Mouse (Mus musculus) gastrocnemius, adult 2 months (tissue): ENCODE results near the gene Msmb. TPM values are rescaled to one million over a fixed set of nuclear protein-coding genes. Genes with fewer than 3 reads are reported as not detected.

ENCODE experiments used
- DNase-seq: peaks from one replicate; pipeline ENCODE4 v3.0.0; 2022
- H3K27ac ChIP-seq: fragments of 200-600 bp; 2 replicates; pipeline ENCODE4 v1.8.1; 2022; ENCODE audit warnings: mild to moderate bottlenecking
- H3K4me3 ChIP-seq: fragments of 200-600 bp; 2 replicates; pipeline ENCODE4 v1.8.1; 2022; ENCODE audit warnings: mild to moderate bottlenecking, moderate library complexity
- CTCF ChIP-seq: fragments of 200-600 bp; IDR thresholded peaks from 2 replicates; pipeline ENCODE4 v1.8.1; 2022; ENCODE audit warnings: antibody characterized with exemption, mild to moderate bottlenecking, moderate library complexity
- intact Hi-C: fragments of 180-260 bp; cut with DNase I; formaldehyde crosslinking; loops from one replicate; pipeline ENCODE4 v1.15.1; 2025
- total RNA-seq, 2 experiments: library from RNA; stranded (reverse); gene quantifications; 2 replicates each; pipeline ENCODE4 v1.2.3; 2021

The Msmb gene
- total RNA-seq, 2 experiments from 2014 or later, result not detected

GRCm38 (mm10) chr14:32201791-32202451 lies 60.1 kb downstream of the Msmb start, which contains the start of the genes Timm23 and Parg:
Gene Timm23, minus strand, starts transcription at chr14:32201898.
Gene Parg, plus strand, starts transcription at chr14:32201949.
- peak within 1 kb of the TSS; percentile 95 for H3K4me3 ChIP-seq
- peak; percentile 93 for DNase-seq
- TF ChIP-seq CTCF, result no peak
- intact Hi-C loops, result no loop called here
- peak within 1 kb of the TSS; percentile 94 for H3K27ac ChIP-seq

Other genes with a start within 250 kb of the Msmb start
- gene Galnt15, start 113.0 kb upstream of the Msmb start, total RNA-seq, result 10 to 100 TPM in 1 of 2 experiments, 1 to 10 TPM in 1; 3.8 to 10.4 TPM
- 10 to 100 TPM; 17.4 to 29.0 TPM for gene Oxnad1, start 56.6 kb upstream of the Msmb start, total RNA-seq
- 100 to 1,000 TPM; 110 to 122 TPM for gene Dph3, start 56.3 kb upstream of the Msmb start, total RNA-seq
- 10 to 100 TPM; 60.8 to 77.6 TPM for gene Ncoa4, start 17.8 kb downstream of the Msmb start, total RNA-seq
- gene Timm23, start 59.9 kb downstream of the Msmb start, total RNA-seq, result 100 to 1,000 TPM; 187 to 209 TPM
- gene Parg, start 59.9 kb downstream of the Msmb start, total RNA-seq, result 10 to 100 TPM; 21.4 to 22.0 TPM
- under 1 TPM; 0.48 to 0.61 TPM for gene Ogdhl, start 180.0 kb downstream of the Msmb start, total RNA-seq
- gene 1700024G13Rik, start 246.4 kb downstream of the Msmb start, total RNA-seq, result not detected